Mouse (Mus musculus): ENCODE data around the gene Meltf.

The Meltf gene

GRCm38 (mm10) chr16:31878573-31879257 lies at the start of gene Meltf:
Gene Meltf, plus strand, starts transcription at chr16:31878810.
- DNase-seq (ENCODE audit: low read depth) = peak; percentile 28

- no peak for DNase-seq (ENCODE audit: low read depth)
Measured at GRCm38 (mm10) chr16:31830726-31831125, 47.9 kb upstream of the Meltf start.

- DNase-seq (ENCODE audit: low read depth) = no peak
Measured at GRCm38 (mm10) chr16:31832630-31833422, 45.8 kb upstream of the Meltf start.

- DNase-seq (ENCODE audit: low read depth) = no peak
Measured at GRCm38 (mm10) chr16:31834011-31834584, 44.5 kb upstream of the Meltf start.

DNA sequence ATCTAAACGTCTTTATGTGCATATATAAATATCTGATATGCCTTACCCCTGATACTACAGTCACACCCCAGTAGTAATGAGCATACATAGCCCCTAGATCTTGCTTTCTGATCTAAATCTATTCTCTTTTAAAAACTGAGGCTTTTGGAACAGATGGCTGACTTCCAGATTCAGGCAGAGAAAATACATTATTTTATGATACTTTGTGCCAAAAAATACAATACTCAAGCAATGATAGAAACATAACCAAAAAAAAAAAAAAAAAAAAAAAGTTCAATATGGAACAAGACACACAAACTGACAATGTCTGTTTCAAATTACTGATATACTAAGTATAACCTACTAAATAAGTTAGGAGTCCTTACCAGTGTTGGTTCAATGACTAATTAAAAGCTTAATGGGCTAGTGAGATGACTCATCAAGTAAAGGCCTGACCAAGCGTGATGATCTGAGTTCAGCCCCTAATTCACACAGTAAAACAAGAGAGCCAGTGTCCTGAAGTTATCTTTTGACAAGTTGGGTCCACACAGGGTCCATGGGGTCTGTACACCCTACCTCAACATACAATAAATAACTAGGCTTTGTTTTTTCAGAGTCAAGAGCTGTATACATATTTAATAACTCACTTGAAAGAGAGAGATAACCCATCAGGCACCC lies 43.8 kb upstream of the Meltf start:
- no peak for DNase-seq (ENCODE audit: low read depth)

GRCm38 (mm10) chr16:31837362-31837761 lies 41.2 kb upstream of the Meltf start:
- DNase-seq (ENCODE audit: low read depth) = no peak

GRCm38 (mm10) chr16:31844246-31844645 lies 34.4 kb upstream of the Meltf start:
- DNase-seq (ENCODE audit: low read depth) = no peak

DNA sequence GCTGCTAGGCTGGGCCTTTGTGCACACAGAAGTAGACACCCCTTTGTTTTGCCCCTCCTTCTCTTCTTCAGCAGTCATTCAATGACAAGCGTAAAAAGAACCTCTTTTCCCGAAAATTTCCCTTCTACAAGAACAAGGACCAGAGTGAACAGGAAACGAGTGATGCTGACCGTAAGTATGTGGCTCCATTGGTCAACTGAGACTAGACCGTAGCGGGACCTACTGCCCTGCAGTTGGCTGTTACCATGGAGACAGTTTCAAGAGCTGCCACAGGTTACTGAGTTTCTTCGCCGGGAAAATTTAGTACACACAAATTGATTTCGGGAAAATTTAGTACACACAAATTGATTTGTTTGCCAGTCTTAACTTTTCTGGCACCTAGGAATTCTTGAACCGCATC lies 31.8 kb upstream of the Meltf start:
- DNase-seq (ENCODE audit: low read depth) = no peak

- no peak for DNase-seq (ENCODE audit: low read depth)
Measured at GRCm38 (mm10) chr16:31863920-31864319, 14.7 kb upstream of the Meltf start.

DNA sequence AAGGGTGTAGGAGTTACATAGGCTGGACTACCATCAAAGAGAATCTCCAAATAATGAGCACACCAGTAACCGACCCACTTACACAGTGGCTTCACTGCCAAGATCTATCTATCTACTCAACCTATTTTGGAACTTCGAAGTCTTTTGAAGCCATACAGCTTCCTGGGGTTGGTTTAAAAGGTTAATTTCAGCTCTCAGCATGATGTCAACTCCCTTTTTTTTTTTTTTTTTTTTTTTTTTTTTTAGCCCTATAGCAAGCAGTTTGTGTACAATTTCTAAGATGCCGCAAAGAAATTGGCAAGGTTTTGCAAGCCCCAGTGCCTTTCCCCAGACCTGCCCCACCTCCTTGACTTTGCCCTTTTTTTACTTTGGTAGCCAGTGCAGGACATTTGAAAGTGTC lies 13.4 kb upstream of the Meltf start:
- DNase-seq (ENCODE audit: low read depth) = no peak

DNA sequence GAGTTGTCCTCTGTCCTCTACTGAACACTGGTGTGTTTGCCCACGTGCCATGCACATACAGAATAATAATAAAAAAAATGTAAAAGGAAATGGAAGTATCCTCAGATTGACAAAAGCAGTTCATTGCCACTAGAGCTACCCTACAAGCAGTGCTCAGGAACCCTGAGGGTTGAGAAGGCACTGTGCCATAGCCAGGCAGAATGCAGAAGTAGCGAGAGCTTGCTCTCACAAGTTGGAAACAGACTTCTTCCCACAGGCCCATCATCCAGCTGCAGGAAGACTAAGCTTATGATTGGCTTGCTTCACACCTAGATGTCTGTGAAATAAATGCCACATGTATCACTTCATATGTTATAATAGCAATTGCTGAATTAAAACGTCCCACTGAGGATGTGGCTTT lies 11.7 kb upstream of the Meltf start:
- DNase-seq (ENCODE audit: low read depth) = no peak

- DNase-seq (ENCODE audit: low read depth) = no peak
Measured at GRCm38 (mm10) chr16:31867736-31868135, 10.9 kb upstream of the Meltf start.

- DNase-seq (ENCODE audit: low read depth) = no peak
Measured at GRCm38 (mm10) chr16:31873721-31874120, 4.9 kb upstream of the Meltf start.

DNA sequence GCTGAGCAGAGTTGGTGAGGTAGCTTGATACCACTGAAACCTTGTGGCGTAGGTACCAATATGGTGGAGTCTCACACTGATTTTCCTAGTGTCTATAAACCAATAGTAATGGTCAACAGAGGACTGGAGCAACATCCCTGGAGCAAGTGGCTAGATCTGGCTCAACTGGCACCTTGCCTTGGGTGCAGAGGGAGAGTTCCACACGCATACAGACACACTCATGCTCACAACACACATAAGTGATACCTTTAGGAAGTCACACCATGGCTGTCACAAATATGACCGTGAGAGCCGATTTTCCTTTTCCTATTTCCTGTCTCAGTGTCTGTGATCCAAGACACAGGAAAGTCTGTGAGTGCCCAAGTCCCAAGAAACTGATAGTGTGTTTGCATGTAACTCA lies 3.2 kb upstream of the Meltf start:
- DNase-seq (ENCODE audit: low read depth) = no peak

GRCm38 (mm10) chr16:31876386-31876785 lies 2.2 kb upstream of the Meltf start:
- no peak for DNase-seq (ENCODE audit: low read depth)

DNA sequence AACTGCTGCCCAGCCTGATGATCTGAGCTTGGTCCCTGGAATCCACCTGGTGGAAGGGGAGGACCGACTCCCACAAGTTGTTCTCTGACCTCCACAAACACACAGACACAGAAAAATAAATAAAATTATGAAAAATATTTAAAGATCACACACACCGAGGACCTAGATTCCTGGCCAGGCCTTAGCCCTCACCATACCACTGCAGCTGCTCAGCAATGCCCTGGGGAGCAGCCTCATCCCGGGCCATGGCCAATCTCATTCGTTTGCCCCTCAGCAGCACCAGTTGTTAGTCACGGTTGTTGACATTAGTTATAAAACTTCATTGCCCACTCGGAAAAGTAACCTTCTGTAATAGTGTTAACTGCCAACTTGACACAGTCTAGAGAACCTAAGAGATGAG lies 558 bp upstream of the Meltf start:
- DNase-seq (ENCODE audit: low read depth) = no peak

DNA sequence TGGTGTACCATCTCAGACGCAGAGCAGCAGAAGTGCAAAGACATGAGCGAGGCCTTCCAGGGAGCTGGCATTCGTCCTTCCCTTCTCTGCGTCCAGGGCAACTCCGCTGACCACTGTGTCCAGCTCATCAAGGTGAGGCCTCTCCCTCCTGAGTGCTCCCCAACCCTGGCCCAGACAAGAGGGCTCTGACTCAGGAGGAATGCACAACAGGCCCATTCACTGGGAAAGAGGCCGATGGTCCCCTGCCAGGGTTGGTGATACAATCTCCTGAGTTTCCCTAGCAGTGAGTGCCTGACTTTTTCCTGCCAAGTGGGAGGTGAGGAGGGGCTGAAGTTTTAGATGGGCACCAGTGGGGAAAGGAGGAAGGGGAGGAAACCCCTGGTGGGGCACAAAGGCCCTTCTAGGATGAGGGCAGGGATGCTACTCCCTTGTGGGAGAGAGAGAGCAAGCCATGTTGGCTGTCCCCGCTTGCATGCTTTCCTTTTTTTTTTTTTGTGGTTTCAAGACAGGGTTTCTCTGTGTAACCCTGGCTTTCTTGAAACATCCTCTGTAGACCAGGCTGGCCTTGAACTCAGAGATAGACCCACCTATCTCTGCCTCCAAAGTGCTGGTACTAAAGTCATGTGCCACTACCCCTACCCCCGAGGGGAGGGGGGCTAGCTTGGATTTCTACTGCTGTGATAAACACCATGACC lies 1.7 kb downstream of the Meltf start:
- no peak for DNase-seq (ENCODE audit: low read depth)

GRCm38 (mm10) chr16:31882381-31882908 lies 3.8 kb downstream of the Meltf start:
- no peak for DNase-seq (ENCODE audit: low read depth)

- no peak for DNase-seq (ENCODE audit: low read depth)
Measured at GRCm38 (mm10) chr16:31883302-31883701, 4.7 kb downstream of the Meltf start.

- DNase-seq (ENCODE audit: low read depth) = no peak
Measured at GRCm38 (mm10) chr16:31883902-31884301, 5.3 kb downstream of the Meltf start.

DNA sequence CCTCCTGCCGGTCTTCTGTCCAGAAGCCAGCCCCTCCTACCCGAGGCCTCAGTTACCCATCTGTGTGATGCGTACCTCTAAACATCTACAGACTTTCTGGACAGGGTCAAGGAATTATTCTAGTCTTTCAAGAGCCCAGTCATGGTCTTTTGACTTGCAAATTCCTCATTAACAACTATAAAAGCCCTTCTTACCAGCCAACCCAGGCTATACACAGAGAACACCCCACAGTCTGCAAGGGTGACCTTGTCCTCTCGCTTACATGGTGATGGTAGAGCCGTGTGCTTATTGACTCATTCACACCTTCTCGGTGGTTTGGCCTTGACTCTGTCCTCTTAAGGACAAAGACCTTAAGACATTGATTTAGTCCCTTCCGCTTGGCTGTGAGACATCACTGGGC lies 12.3 kb downstream of the Meltf start:
- DNase-seq (ENCODE audit: low read depth) = no peak
